Comparison of ENCODE assay signal across 9 mouse cellular contexts in the genomic region with DNA sequence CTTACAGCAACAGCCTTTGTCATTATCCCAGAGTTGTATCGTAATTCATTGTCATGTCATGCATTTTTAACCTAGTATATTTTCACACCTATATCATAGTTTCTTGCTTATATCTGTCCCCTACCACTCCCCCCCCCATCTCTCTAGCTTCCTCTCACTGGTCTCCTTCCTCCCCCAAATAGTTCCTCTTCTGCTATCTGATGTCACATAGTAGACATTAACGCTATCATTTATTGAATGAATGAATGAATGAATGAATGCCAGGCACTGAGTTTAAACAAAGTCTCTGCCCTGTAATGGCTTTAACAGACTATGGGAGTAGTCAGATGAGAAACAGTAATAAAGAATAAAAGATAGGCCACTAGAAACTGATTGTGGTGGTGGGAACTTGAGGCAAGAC. TPM values are rescaled to one million over a fixed set of nuclear protein-coding genes. Genes with fewer than 3 reads are reported as not detected.
DNase-seq lines count a peak whose midpoint lies in the region; ATAC-seq lines count a peak whose summit lies in the region.
"Had no signal": no experiment of that assay in that cellular context is flagged by ENCODE, and none has a peak within 500 bp of the region (broad histone marks: within the 10 kb centered on the region; RNA-seq: fewer than 3 reads in every experiment).

No protein-coding gene starts in this region.

- H3K9ac ChIP-seq in lung, embryonic 15.5 days: peak overlapping the region; percentile 75; the same call in 1 of the 2 replicates
- peak overlapping the region; percentile 69 for H3K9ac ChIP-seq in forebrain, embryonic 11.5 days (ENCODE audit: low read length)
- H3K9ac ChIP-seq in limb, embryonic 15.5 days: peak overlapping the region; percentile 44; the same call in 1 of the 2 replicates

- no peak overlapping the region for H3K27ac ChIP-seq in lung, embryonic 15.5 days
- no peak overlapping the region for H3K27ac ChIP-seq in forebrain, embryonic 11.5 days (ENCODE audit: low read depth, low read length)
- no peak overlapping the region for H3K27ac ChIP-seq in limb, embryonic 15.5 days

- H3K27me3 ChIP-seq in lung, embryonic 15.5 days: no peaks in the 10 kb centered on the region
- no peaks in the 10 kb centered on the region for H3K27me3 ChIP-seq in forebrain, embryonic 11.5 days (ENCODE audit: control insufficient read depth, insufficient read depth, low read length)
- no peaks in the 10 kb centered on the region for H3K27me3 ChIP-seq in limb, embryonic 15.5 days
- H3K27me3 ChIP-seq in splenic B cell, adult 2 months (ENCODE audit: control insufficient read depth, insufficient read depth, low read length, poor library complexity, severe bottlenecking): no peaks in the 10 kb centered on the region

- no peak for DNase-seq in lung, postnatal 14 days
- no peak for DNase-seq in forebrain, embryonic 11.5 days (ENCODE audit: low spot score)
- peak; percentile 35 for DNase-seq in splenic B cell, adult 2 months (ENCODE audit: low read depth, low spot score)
- no peak for DNase-seq in embryo, embryonic 11 days
- DNase-seq in left cerebral cortex, postnatal 36 days (ENCODE audit: low spot score in 2 of 2): no peak
- DNase-seq in urinary bladder, postnatal 10 days (ENCODE audit: low spot score): no peak
- DNase-seq: adrenal gland, postnatal 14 days had no signal

- no peaks in the 10 kb centered on the region for H3K9me3 ChIP-seq in lung, embryonic 15.5 days
- no peaks in the 10 kb centered on the region for H3K9me3 ChIP-seq in forebrain, embryonic 11.5 days (ENCODE audit: control insufficient read depth, low read length)
- no peaks in the 10 kb centered on the region for H3K9me3 ChIP-seq in limb, embryonic 15.5 days

- peaks cover 27% of the 10 kb centered on the region for H3K4me1 ChIP-seq in lung, embryonic 15.5 days
- peaks cover 5% of the 10 kb centered on the region; the same call in 1 of the 2 replicates for H3K4me1 ChIP-seq in forebrain, embryonic 11.5 days (replicated peaks; ENCODE audit: control insufficient read depth, insufficient read depth, low read length)
- peaks cover 22% of the 10 kb centered on the region for H3K4me1 ChIP-seq in limb, embryonic 15.5 days

- whole genome bisulfite sequencing in lung, embryonic 15.5 days: 73% methylated on average over 2 of the region's 2 CpGs
- WGBS in forebrain, embryonic 11.5 days: 83% methylated on average over 2 of the region's 2 CpGs
- 73% methylated on average over 2 of the region's 2 CpGs for WGBS in limb, embryonic 15.5 days

- H3K4me2 ChIP-seq in lung, embryonic 15.5 days: peak overlapping the region; percentile 81
- H3K4me2 ChIP-seq in forebrain, embryonic 11.5 days (ENCODE audit: low read depth, low read length, severe bottlenecking): peak overlapping the region; percentile 73
- H3K4me2 ChIP-seq in limb, embryonic 15.5 days: peak overlapping the region; percentile 52

- ATAC-seq in lung, embryonic 15.5 days (ENCODE audit: borderline replicate concordance, extremely low read depth, low FRiP score, low TSS enrichment): no peak
- ATAC-seq in forebrain, embryonic 11.5 days (replicated peaks; ENCODE audit: low FRiP score): no peak
- no peak for ATAC-seq in limb, embryonic 15.5 days (ENCODE audit: insufficient number of reproducible peaks, low FRiP score, low TSS enrichment, low read depth)

- H3K36me3 ChIP-seq in lung, embryonic 15.5 days: no peaks in the 10 kb centered on the region; the same call in 1 of the 2 replicates
- H3K36me3 ChIP-seq in forebrain, embryonic 11.5 days (ENCODE audit: control insufficient read depth, insufficient read depth, low read length): no peaks in the 10 kb centered on the region
- no peaks in the 10 kb centered on the region for H3K36me3 ChIP-seq in limb, embryonic 15.5 days
- H3K36me3 ChIP-seq in splenic B cell, adult 2 months (ENCODE audit: control insufficient read depth, insufficient read depth, low read length, poor library complexity, severe bottlenecking): no peaks in the 10 kb centered on the region

- peak overlapping the region; percentile 72 for H3K4me3 ChIP-seq in lung, embryonic 15.5 days
- peak overlapping the region; percentile 77 for H3K4me3 ChIP-seq in forebrain, embryonic 11.5 days (ENCODE audit: low read depth, low read length)
- H3K4me3 ChIP-seq in limb, embryonic 15.5 days: peak overlapping the region; percentile 77

- intact Hi-C loops in left cerebral cortex, postnatal 36 days (cut with DNase I): no loop called here

RNA-seq across cellular contexts. Expression of a gene that starts 0.7 kb away (rescaled TPM):
- 15.0 and 16.6 TPM in 2 replicates for polyA plus RNA-seq in lung, embryonic 15.5 days (2015; fragmentation: Nextera tagmentation; extraction: Ambion mirVana)
- 10.4 and 13.7 TPM in 2 replicates for polyA plus RNA-seq in forebrain, embryonic 11.5 days (2014; fragmentation: Nextera tagmentation; extraction: Ambion mirVana)
- polyA plus RNA-seq in limb, embryonic 15.5 days (2015; fragmentation: Nextera tagmentation; extraction: Ambion mirVana): 14.9 and 15.1 TPM in 2 replicates
- total RNA-seq in left cerebral cortex, postnatal 36 days (2021): 10 to 100 TPM; 20.6 to 26.7 TPM

RNA-seq across cellular contexts. Expression of a gene that starts 1.0 kb away (rescaled TPM):
- polyA plus RNA-seq in lung, embryonic 15.5 days (2015; fragmentation: Nextera tagmentation; extraction: Ambion mirVana): 84.5 and 91.2 TPM in 2 replicates
- polyA plus RNA-seq in forebrain, embryonic 11.5 days (2014; fragmentation: Nextera tagmentation; extraction: Ambion mirVana): 109 and 111 TPM in 2 replicates
- 97.1 and 104 TPM in 2 replicates for polyA plus RNA-seq in limb, embryonic 15.5 days (2015; fragmentation: Nextera tagmentation; extraction: Ambion mirVana)
- 100 to 1,000 TPM; 153 to 156 TPM for total RNA-seq in left cerebral cortex, postnatal 36 days (2021)
